10 mouse cellular contexts compared by ENCODE assay signal in the genomic region with DNA sequence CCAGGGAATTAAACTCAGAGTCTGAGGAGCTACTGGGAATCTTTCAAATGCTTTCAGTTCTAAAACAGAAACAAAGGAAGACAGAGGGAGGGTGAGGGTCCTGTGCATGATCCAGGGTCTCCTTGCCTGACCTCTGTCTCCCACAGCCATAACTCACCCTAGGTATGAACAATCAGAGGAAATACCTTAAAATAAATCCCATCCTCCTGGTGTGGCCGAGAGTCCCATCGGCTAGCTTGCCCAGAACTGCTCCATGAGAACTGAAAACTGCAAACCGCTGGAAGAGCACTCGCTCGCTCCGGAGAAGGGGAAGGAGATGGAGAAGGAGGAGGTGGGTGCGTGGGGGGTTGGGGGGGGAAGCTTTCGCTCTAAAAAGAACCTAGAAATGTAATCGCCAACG. TPM values are rescaled to one million over a fixed set of nuclear protein-coding genes. Genes with fewer than 3 reads are reported as not detected.
DNase-seq lines count a peak whose midpoint lies in the region; ATAC-seq lines count a peak whose summit lies in the region.
"Had no signal": no experiment of that assay in that cellular context is flagged by ENCODE, and none has a peak within 500 bp of the region (broad histone marks: within the 10 kb centered on the region; RNA-seq: fewer than 3 reads in every experiment).

No protein-coding gene starts in this region.

- peak overlapping the region; percentile 54 for H3K9ac ChIP-seq in liver, embryonic 11.5 days (ENCODE audit: low read depth, low read length)
- H3K9ac ChIP-seq in hindbrain, embryonic 16.5 days (ENCODE audit: low read depth, low read length) = peak overlapping the region; percentile 69
- no peak overlapping the region for H3K9ac ChIP-seq in limb, embryonic 13.5 days
- H3K9ac ChIP-seq in stomach, embryonic 15.5 days = peak overlapping the region; percentile 19

- ATAC-seq in liver, embryonic 11.5 days (replicated peaks; ENCODE audit: low FRiP score) = no peak
- ATAC-seq in hindbrain, embryonic 16.5 days = no peak
- ATAC-seq in limb, embryonic 13.5 days (ENCODE audit: low FRiP score, low read depth) = no peak
- no peak for ATAC-seq in stomach, embryonic 15.5 days (ENCODE audit: insufficient read depth, low FRiP score, low read depth)
- ATAC-seq in activated CD4-positive, CD25-positive, alpha-beta regulatory T cell, adult 4 months = no peak

- H3K4me1 ChIP-seq in liver, embryonic 11.5 days (replicated peaks; ENCODE audit: control insufficient read depth, insufficient read depth, low read length) = peaks cover 9% of the 10 kb centered on the region
- H3K4me1 ChIP-seq in hindbrain, embryonic 16.5 days (ENCODE audit: control insufficient read depth, insufficient read depth, low read depth, low read length) = no peaks in the 10 kb centered on the region
- H3K4me1 ChIP-seq in limb, embryonic 13.5 days = peaks cover 72% of the 10 kb centered on the region
- peaks cover 34% of the 10 kb centered on the region for H3K4me1 ChIP-seq in stomach, embryonic 15.5 days

- H3K4me3 ChIP-seq in liver, embryonic 11.5 days (ENCODE audit: low read depth, low read length) = peak overlapping the region; percentile 46
- H3K4me3 ChIP-seq in hindbrain, embryonic 16.5 days (ENCODE audit: low read length) = peak overlapping the region; percentile 52
- H3K4me3 ChIP-seq in limb, embryonic 13.5 days = 0 out of 2 replicates have a peak overlapping the region, but pooled peaks have one; percentile 4
- H3K4me3 ChIP-seq in stomach, embryonic 15.5 days (replicated peaks) = peak overlapping the region; percentile 60

- no peak for DNase-seq in liver, embryonic 11.5 days (ENCODE audit: low spot score)
- DNase-seq in liver = no peak
- DNase-seq in ovary, postnatal 14 days (ENCODE audit: low spot score) = no peak
- DNase-seq: gastrocnemius, postnatal 36 days had no signal

- peak overlapping the region; percentile 79; the same call in 1 of the 2 replicates for H3K27ac ChIP-seq in liver, embryonic 11.5 days (ENCODE audit: low read depth, low read length)
- peak overlapping the region; percentile 90 for H3K27ac ChIP-seq in hindbrain, embryonic 16.5 days (ENCODE audit: low read depth, low read length)
- H3K27ac ChIP-seq in limb, embryonic 13.5 days = no peak overlapping the region
- H3K27ac ChIP-seq in stomach, embryonic 15.5 days = peak overlapping the region; percentile 96

- 6% methylated on average over 10 of the region's 10 CpGs for WGBS in liver, embryonic 11.5 days
- WGBS in hindbrain, embryonic 16.5 days = 2% methylated on average over 10 of the region's 10 CpGs
- 26% methylated on average over 10 of the region's 10 CpGs for WGBS in limb, embryonic 13.5 days
- 12% methylated on average over 10 of the region's 10 CpGs for WGBS in stomach, embryonic 15.5 days

- peak overlapping the region; percentile 64 for H3K4me2 ChIP-seq in liver, embryonic 11.5 days
- peak overlapping the region; percentile 64 for H3K4me2 ChIP-seq in hindbrain, embryonic 16.5 days (ENCODE audit: low read length)
- H3K4me2 ChIP-seq in limb, embryonic 13.5 days (replicated peaks) = peak overlapping the region; percentile 37
- peak overlapping the region; percentile 59 for H3K4me2 ChIP-seq in stomach, embryonic 15.5 days

- peaks cover 99% of the 10 kb centered on the region for H3K27me3 ChIP-seq in liver, embryonic 11.5 days (replicated peaks; ENCODE audit: control insufficient read depth, insufficient read depth, low read length)
- peaks cover 36% of the 10 kb centered on the region for H3K27me3 ChIP-seq in hindbrain, embryonic 16.5 days (replicated peaks; ENCODE audit: control insufficient read depth, insufficient read depth, low read length)
- peaks cover 80% of the 10 kb centered on the region for H3K27me3 ChIP-seq in limb, embryonic 13.5 days
- 0 out of 2 replicates have a peak, but pooled peaks cover 2% of the 10 kb centered on the region for H3K27me3 ChIP-seq in stomach, embryonic 15.5 days (replicated peaks)

- no peaks in the 10 kb centered on the region for H3K9me3 ChIP-seq in liver, embryonic 11.5 days (ENCODE audit: control insufficient read depth, low read length)
- no peaks in the 10 kb centered on the region for H3K9me3 ChIP-seq in hindbrain, embryonic 16.5 days (ENCODE audit: control insufficient read depth, low read length)
- no peaks in the 10 kb centered on the region for H3K9me3 ChIP-seq in limb, embryonic 13.5 days
- H3K9me3 ChIP-seq in stomach, embryonic 15.5 days = no peaks in the 10 kb centered on the region

- no peaks in the 10 kb centered on the region for H3K36me3 ChIP-seq in liver, embryonic 11.5 days (ENCODE audit: control insufficient read depth, insufficient read depth, low read length)
- H3K36me3 ChIP-seq in hindbrain, embryonic 16.5 days (ENCODE audit: control insufficient read depth, insufficient read depth, low read length) = no peaks in the 10 kb centered on the region
- H3K36me3 ChIP-seq in limb, embryonic 13.5 days = no peaks in the 10 kb centered on the region; the same call in 1 of the 2 replicates
- H3K36me3 ChIP-seq in stomach, embryonic 15.5 days = no peaks in the 10 kb centered on the region

RNA-seq across cellular contexts. Expression of a gene that starts 2.4 kb away (rescaled TPM):
- polyA plus RNA-seq in liver, embryonic 11.5 days (2014; fragmentation: Nextera tagmentation; extraction: Ambion mirVana) = 0.60 and 1.0 TPM in 2 replicates
- polyA plus RNA-seq in hindbrain, embryonic 16.5 days (2015; fragmentation: Nextera tagmentation; extraction: Ambion mirVana) = 3.4 and 3.6 TPM in 2 replicates
- polyA plus RNA-seq in limb, embryonic 13.5 days (2015; fragmentation: Nextera tagmentation; extraction: Ambion mirVana) = 0.66 and 0.71 TPM in 2 replicates
- polyA plus RNA-seq in stomach, embryonic 15.5 days (2015; fragmentation: Nextera tagmentation; extraction: Ambion mirVana) = 2.6 and 3.1 TPM in 2 replicates
- not detected for polyA plus RNA-seq in activated CD4-positive, CD25-positive, alpha-beta regulatory T cell, adult 4 months (2017; shearing (Covaris generic))
- polyA plus RNA-seq: midbrain, postnatal 0 days; spleen, adult 2 months had no signal

RNA-seq across cellular contexts. Expression of a gene that starts 11.9 kb away (rescaled TPM):
- polyA plus RNA-seq in liver, embryonic 11.5 days (2014; fragmentation: Nextera tagmentation; extraction: Ambion mirVana) = 2.3 and 3.1 TPM in 2 replicates
- polyA plus RNA-seq in hindbrain, embryonic 16.5 days (2015; fragmentation: Nextera tagmentation; extraction: Ambion mirVana) = 5.6 and 8.8 TPM in 2 replicates
- 0.52 and 0.96 TPM in 2 replicates for polyA plus RNA-seq in limb, embryonic 13.5 days (2015; fragmentation: Nextera tagmentation; extraction: Ambion mirVana)
- 4.4 and 5.3 TPM in 2 replicates for polyA plus RNA-seq in stomach, embryonic 15.5 days (2015; fragmentation: Nextera tagmentation; extraction: Ambion mirVana)
- polyA plus RNA-seq in activated CD4-positive, CD25-positive, alpha-beta regulatory T cell, adult 4 months (2017; shearing (Covaris generic)) = not detected
- polyA plus RNA-seq: midbrain, postnatal 0 days had no signal

RNA-seq across cellular contexts. Expression of a gene that starts 15.1 kb away (rescaled TPM):
- polyA plus RNA-seq in liver, embryonic 11.5 days (2014; fragmentation: Nextera tagmentation; extraction: Ambion mirVana) = 4.3 and 4.5 TPM in 2 replicates
- polyA plus RNA-seq in hindbrain, embryonic 16.5 days (2015; fragmentation: Nextera tagmentation; extraction: Ambion mirVana) = 20.3 and 22.5 TPM in 2 replicates
- 1.5 and 2.5 TPM in 2 replicates for polyA plus RNA-seq in limb, embryonic 13.5 days (2015; fragmentation: Nextera tagmentation; extraction: Ambion mirVana)
- polyA plus RNA-seq in stomach, embryonic 15.5 days (2015; fragmentation: Nextera tagmentation; extraction: Ambion mirVana) = 8.8 and 12.2 TPM in 2 replicates
- polyA plus RNA-seq in activated CD4-positive, CD25-positive, alpha-beta regulatory T cell, adult 4 months (2017; shearing (Covaris generic)) = not detected
- polyA plus RNA-seq: midbrain, postnatal 0 days had no signal

RNA-seq across cellular contexts. Expression of a gene that starts 21.6 kb away (rescaled TPM):
- polyA plus RNA-seq in liver, embryonic 11.5 days (2014; fragmentation: Nextera tagmentation; extraction: Ambion mirVana) = 2.6 and 3.2 TPM in 2 replicates
- 1.8 and 2.0 TPM in 2 replicates for polyA plus RNA-seq in hindbrain, embryonic 16.5 days (2015; fragmentation: Nextera tagmentation; extraction: Ambion mirVana)
- polyA plus RNA-seq in limb, embryonic 13.5 days (2015; fragmentation: Nextera tagmentation; extraction: Ambion mirVana) = 1.1 and 1.5 TPM in 2 replicates
- 1.3 and 2.2 TPM in 2 replicates for polyA plus RNA-seq in stomach, embryonic 15.5 days (2015; fragmentation: Nextera tagmentation; extraction: Ambion mirVana)
- polyA plus RNA-seq in activated CD4-positive, CD25-positive, alpha-beta regulatory T cell, adult 4 months (2017; shearing (Covaris generic)) = not detected
- polyA plus RNA-seq: midbrain, postnatal 0 days had no signal

RNA-seq across cellular contexts. Expression of a gene that starts 24.7 kb away (rescaled TPM):
- polyA plus RNA-seq in liver, embryonic 11.5 days (2014; fragmentation: Nextera tagmentation; extraction: Ambion mirVana) = 8.0 and 9.7 TPM in 2 replicates
- polyA plus RNA-seq in hindbrain, embryonic 16.5 days (2015; fragmentation: Nextera tagmentation; extraction: Ambion mirVana) = 85.9 and 106 TPM in 2 replicates
- polyA plus RNA-seq in limb, embryonic 13.5 days (2015; fragmentation: Nextera tagmentation; extraction: Ambion mirVana) = 4.8 and 5.3 TPM in 2 replicates
- 19.8 and 20.2 TPM in 2 replicates for polyA plus RNA-seq in stomach, embryonic 15.5 days (2015; fragmentation: Nextera tagmentation; extraction: Ambion mirVana)
- polyA plus RNA-seq in activated CD4-positive, CD25-positive, alpha-beta regulatory T cell, adult 4 months (2017; shearing (Covaris generic)) = not detected
- polyA plus RNA-seq: midbrain, postnatal 0 days had no signal

Comparison
In these comparisons a context has a peak if more than half of its experiments do, and no peak if none do; other contexts are left out.
1. H3K4me3 ChIP-seq: peak in every context shown above with its lines; median percentile 60 in stomach, embryonic 15.5 days; 52 in hindbrain, embryonic 16.5 days; 46 in liver, embryonic 11.5 days; 4 in limb, embryonic 13.5 days.